Mouse (Mus musculus) cerebellum, adult 2 months (tissue): Measurements from ENCODE around the gene Sidt2. TPM values are rescaled to one million over a fixed set of nuclear protein-coding genes. Genes with fewer than 3 reads are reported as not detected.

ENCODE experiments used
- DNase-seq, 2 experiments: peaks; one replicate each; pipeline ENCODE4 v3.0.0; 2021
- H3K27ac ChIP-seq: fragments of 200-500 bp; 2 replicates; pipeline ENCODE4 v1.5.1; 2012; ENCODE audit warnings: low read length, control low read depth, inconsistent platforms; ENCODE audit not compliant: insufficient read depth
- H3K27me3 ChIP-seq: fragments of 200-500 bp; 2 replicates; pipeline ENCODE4 v1.6.1; 2012; ENCODE audit warnings: inconsistent platforms, mild to moderate bottlenecking, low read length, moderate library complexity; ENCODE audit not compliant: control insufficient read depth, insufficient read depth
- H3K4me1 ChIP-seq: fragments of 200-500 bp; 2 replicates; pipeline ENCODE4 v1.6.1; 2011; ENCODE audit warnings: low read length; ENCODE audit not compliant: control insufficient read depth, insufficient read depth
- H3K4me3 ChIP-seq: fragments of 200-500 bp; replicated peaks from 2 replicates; pipeline ENCODE3; 2011; ENCODE audit warnings: mild to moderate bottlenecking, low read depth, low read length, control low read depth; ENCODE audit not compliant: insufficient read depth
- CTCF ChIP-seq: fragments of 200-500 bp; IDR thresholded peaks from 2 replicates; pipeline ENCODE4 v1.5.1; 2011; ENCODE audit warnings: low read depth, mild to moderate bottlenecking, control low read depth, low read length, moderate library complexity, borderline replicate concordance; ENCODE audit not compliant: insufficient read depth
- POLR2A ChIP-seq: fragments of 200-500 bp; IDR thresholded peaks from 2 replicates; pipeline ENCODE4 v1.6.1; 2011; ENCODE audit warnings: low read length, control low read depth, borderline replicate concordance; ENCODE audit not compliant: insufficient read depth
- WGBS: fragments of 180-500 bp; shearing (Covaris S2); methylation state at CpG from one replicate; pipeline ENCODE4 v1.1.7; 2018; 5-methylcytosine and 5-hydroxymethylcytosine counted together
- polyA plus RNA-seq: library from polyadenylated mRNA; depleted of rRNA; stranded (reverse); fragments of >200 nt; gene quantifications from 2 replicates; pipeline ENCODE4 v1.2.3, GENCODE M21; 2012

Gene Sidt2
- polyA plus RNA-seq, 1 experiment, result 130 TPM

DNA sequence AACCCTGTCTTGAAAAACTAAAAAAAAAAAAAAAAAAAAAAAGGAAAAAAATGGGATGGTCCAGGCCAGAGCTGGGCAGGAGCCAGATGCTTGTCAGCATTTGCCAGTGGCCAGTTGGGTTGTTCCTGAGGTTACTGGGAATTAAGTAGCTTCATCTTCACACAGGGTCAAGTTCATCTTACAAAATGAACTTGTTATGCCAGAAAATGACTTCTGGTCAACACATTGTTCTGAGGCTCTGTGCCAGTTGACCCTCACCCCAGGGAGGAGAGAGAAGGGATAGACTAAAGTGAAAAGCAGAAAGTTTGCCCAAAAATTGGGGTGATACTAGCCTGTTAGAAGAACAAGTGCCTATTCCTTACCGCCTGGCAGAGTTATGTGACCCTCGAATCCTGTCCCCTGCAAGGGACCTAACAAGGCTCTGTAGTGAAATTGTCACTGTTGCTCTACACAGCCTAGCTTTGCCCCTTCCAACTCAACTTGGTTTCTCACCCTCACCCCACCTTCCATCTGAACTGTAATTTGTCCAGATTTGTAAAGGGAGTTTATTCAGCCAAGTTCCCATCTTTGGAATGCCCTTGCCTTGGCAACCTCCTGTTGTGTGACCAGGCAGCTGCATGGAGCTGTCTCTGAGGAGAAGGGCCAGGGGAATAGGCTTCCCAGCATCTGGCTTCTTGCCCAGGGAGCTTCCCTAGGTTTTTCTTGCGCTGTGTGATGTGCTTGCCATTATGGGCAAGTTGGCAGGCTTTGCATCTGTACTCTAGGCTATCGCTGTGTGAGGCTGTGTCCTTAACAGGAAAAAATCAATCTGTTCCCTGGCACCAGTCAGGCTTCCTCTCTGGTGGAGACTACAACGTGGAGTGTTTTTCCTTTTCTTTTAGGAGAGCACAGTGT is 37.8 kb downstream of the Sidt2 start:
- Histone ChIP-seq H3K4me1 (no peaks in the 10 kb centered on the region), H3K27me3 (no peaks in the 10 kb centered on the region), H3K27ac (no peak overlapping the region), H3K4me3 (no peak overlapping the region)
- DNase-seq, result peak; percentile 32 to 54
- 20% methylated on average over 5 of the region's 5 CpGs for WGBS
- TF ChIP-seq POLR2A (no peak), CTCF (no peak)

DNA sequence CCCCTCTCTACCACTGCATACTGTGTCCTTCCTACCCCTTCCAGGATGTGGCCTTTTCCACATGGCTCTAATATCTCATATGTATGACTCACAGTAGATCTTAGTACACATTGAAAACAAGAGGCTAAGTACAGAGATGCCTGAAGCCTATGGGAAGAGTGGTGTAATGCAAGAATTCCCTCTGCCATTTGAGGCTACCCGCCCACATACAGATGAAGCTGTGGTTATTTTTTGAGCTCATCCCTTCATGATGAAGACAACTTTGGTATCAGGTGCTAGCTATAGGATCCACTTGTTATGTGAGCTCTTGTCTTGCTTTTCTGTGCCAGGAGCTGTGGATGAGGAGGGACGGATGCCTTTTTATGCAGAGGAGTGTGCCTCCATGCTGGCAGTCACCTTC is 39.4 kb downstream of the Sidt2 start:
- Histone ChIP-seq H3K27me3 (no peaks in the 10 kb centered on the region), H3K27ac (no peak overlapping the region), H3K4me1 (no peaks in the 10 kb centered on the region), H3K4me3 (no peak overlapping the region)
- DNase-seq, result no peak
- WGBS, result 95% methylated on average over 2 of the region's 2 CpGs
- TF ChIP-seq POLR2A (no peak), CTCF (no peak)

DNA sequence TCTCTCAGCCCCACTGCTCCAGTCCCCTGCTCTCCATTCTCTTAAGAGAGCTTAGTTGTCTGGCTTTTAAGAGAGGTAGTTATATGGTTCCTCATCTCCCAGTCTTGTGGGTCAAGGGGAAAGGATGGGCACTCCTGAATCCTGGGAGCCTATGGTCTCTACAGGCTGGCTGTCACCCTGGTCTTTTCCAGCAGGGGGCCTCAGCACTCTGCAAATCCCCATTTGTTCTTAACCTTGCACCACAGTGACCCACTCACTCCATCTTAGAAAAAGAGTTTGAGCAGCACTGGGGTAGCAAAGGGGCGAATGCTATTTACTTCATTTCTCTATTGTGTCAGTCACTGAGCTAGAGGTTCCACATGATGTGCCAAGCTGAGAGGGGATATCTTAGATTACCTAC is 43.4 kb downstream of the Sidt2 start:
- no peak for TF ChIP-seq POLR2A
- TF ChIP-seq CTCF, result peak; percentile 63

DNA sequence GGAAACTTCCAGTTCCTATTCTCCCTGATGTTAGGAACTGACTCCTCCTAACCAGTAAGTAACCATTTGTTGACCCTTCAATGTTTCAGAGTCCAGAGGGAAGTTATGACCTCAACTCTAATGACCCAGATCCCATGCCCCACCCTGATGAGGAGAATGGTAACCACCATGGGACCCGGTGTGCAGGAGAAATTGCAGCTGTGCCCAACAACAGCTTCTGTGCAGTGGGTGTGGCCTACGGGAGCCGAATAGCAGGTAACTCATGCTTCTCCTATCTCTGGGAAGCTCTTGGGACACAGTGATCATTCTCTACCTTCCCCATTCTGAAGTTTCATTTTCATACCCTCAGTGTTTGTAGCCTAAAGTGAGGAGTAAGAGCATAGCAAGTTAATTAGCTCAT is 44.1 kb downstream of the Sidt2 start:
- no peaks in the 10 kb centered on the region; the same call in 1 of the 2 replicates for H3K4me1 ChIP-seq

More for the DNA sequence above, 43.4 kb downstream of the Sidt2 start:
- H3K27ac ChIP-seq, result no peak overlapping the region
- 62% methylated on average over 1 of the region's 1 CpGs for WGBS
- peak in 1 of 2 experiments; percentile 39 for DNase-seq
- H3K27me3 ChIP-seq, result no peaks in the 10 kb centered on the region
- no peaks in the 10 kb centered on the region; the same call in 1 of the 2 replicates for H3K4me1 ChIP-seq
- no peak overlapping the region for H3K4me3 ChIP-seq

DNA sequence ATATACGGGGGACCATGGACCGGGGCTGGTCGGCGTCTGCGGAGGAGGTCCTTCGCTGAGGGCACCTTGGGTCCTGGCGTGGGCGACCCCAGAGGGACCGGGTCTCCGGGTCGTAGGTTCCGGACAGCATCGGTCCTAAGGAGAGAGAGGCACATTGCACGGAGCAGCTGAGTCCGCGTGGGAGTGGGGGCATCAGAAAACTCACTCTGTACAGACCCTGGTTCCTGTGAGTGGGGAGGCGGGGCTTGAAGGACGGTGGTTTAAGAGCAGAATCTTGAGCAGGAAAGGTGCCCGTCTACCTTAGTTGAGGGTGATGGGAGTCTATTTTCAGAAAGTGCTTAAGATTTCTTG is 48.0 kb downstream of the Sidt2 start:
- Histone ChIP-seq H3K27me3 (no peaks in the 10 kb centered on the region), H3K4me3 (peak overlapping the region; percentile 74), H3K27ac (peak overlapping the region; percentile 44), H3K4me1 (no peaks in the 10 kb centered on the region; the same call in 1 of the 2 replicates)
- TF ChIP-seq POLR2A (no peak), CTCF (no peak)
- no peak for DNase-seq
- WGBS, result under 1% methylated on average over 19 of the region's 19 CpGs

More for the DNA sequence above, 44.1 kb downstream of the Sidt2 start:
- Histone ChIP-seq H3K27me3 (no peaks in the 10 kb centered on the region), H3K4me3 (no peak overlapping the region), H3K27ac (no peak overlapping the region)
- WGBS, result 92% methylated on average over 3 of the region's 3 CpGs
- no peak for TF ChIP-seq POLR2A
- TF ChIP-seq CTCF, result no peak
- DNase-seq, result no peak

DNA sequence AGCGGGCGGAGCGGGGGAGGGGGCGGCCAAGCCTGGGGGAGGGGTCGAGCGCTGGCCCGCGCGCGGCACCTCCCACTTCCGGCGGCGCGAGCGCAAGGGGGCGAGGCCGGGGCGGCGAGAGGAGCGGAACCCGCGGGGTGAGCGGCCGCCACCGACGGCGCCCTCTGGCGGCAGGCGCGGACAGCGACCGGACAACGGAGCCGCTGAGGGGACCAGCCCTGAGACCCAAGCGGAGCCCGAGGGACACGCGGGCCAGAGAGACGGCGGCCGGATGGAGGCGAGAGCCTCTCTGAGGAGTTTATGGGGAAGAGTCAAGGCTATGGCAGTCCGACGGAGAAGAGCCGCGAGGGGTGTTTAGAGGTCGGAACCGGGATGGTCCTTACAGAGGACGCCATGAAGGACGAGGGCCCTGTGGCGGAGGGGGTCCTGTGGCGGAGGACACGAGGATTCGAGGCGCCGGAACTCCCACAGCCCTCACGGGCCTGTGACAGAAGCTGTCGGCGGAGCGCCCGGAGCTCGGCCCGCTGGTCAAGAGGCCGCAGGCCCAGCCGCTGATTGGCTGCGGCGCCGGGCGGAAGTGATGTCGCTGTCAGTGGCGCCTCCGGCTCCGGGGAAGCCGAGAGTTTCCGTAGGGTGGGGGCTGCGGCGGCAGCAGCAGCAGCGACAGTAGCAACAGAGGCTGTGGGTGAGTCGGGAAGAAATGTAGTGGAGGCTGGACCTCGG is 48.5 kb downstream of the Sidt2 start, which contains the start of the genes Pcsk7 and Rnf214:
TSS of gene Pcsk7 (plus strand) at position 143 of the 723 bp plus-strand sequence.
TSS of gene Rnf214 (minus strand) at position 557 of the 723 bp plus-strand sequence.
- WGBS, result under 1% methylated on average over 68 of the region's 80 CpGs
- TF ChIP-seq POLR2A (peak; percentile 91), CTCF (peak; percentile 65; the same call in 1 of the 2 replicates)

DNA sequence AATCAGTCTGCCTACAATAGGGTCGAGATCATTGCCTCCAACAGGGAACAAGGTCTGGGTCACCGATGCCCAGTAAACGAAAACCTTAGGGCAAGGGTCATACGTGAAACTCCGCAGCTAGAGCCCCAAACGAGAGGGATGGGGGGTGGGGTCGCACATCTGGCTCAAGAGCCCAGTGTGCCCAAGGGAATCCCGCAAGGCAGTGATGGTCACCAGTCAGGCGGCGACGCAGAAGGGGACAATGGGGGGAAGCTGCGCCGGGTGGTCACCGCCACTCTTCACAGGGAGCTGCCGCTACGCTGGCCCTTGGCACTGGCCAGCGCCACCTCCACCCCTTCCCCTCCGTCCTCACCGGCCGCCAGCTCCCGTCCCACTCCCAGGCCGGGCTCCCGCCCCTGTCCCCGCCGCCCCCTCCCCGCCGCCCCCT is 49.2 kb downstream of the Sidt2 start:
- under 1% methylated on average over 16 of the region's 27 CpGs for WGBS
- peak overlapping the region; percentile 74 for H3K4me3 ChIP-seq
- peak; percentile 44 for DNase-seq
- TF ChIP-seq CTCF (no peak), POLR2A (no peak)
- H3K4me1 ChIP-seq, result no peaks in the 10 kb centered on the region; the same call in 1 of the 2 replicates
- H3K27ac ChIP-seq, result peak overlapping the region; percentile 66
- H3K27me3 ChIP-seq, result no peaks in the 10 kb centered on the region

More for the DNA sequence above, 48.5 kb downstream of the Sidt2 start, which contains the start of the genes Pcsk7 and Rnf214:
- DNase-seq, result peak; percentile 93 to 95
- peak within 1 kb of the TSS; percentile 99 for H3K27ac ChIP-seq
- H3K4me3 ChIP-seq, result peak within 1 kb of the TSS; percentile 74
- no peaks in the 10 kb centered on the region for H3K27me3 ChIP-seq
- H3K4me1 ChIP-seq, result no peaks in the 10 kb centered on the region; the same call in 1 of the 2 replicates

DNA sequence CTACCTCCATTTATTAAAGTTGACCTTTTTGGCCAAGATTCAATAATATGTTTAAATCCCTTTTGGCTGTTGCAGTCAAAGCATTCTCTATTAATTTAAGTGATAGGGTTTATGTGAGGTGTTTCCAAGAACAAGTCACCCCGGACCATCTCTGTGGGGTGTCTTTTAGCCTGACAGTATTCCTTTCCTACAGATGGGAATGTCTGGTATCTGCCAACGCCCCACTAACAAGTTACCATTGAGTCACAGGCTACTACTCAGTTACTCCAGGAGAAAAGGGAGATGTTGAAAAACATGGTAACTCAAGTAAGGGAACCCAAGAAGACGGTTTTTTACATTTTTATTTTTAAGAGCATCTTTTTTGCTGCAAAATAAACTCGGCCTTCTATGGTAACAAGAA is 49.9 kb downstream of the Sidt2 start:
- TF ChIP-seq CTCF, result no peak
- TF ChIP-seq POLR2A, result no peak
- H3K27me3 ChIP-seq, result no peaks in the 10 kb centered on the region
- no peaks in the 10 kb centered on the region; the same call in 1 of the 2 replicates for H3K4me1 ChIP-seq
- no peak for DNase-seq
- peak overlapping the region; percentile 74 for H3K4me3 ChIP-seq
- H3K27ac ChIP-seq, result no peak overlapping the region
- 32% methylated on average over 4 of the region's 4 CpGs for WGBS
